Mouse (Mus musculus): ENCODE results near the gene 2810006K23Rik. TPM values are rescaled to one million over a fixed set of nuclear protein-coding genes. Genes with fewer than 3 reads are reported as not detected.

2810006K23Rik gene
- total and polyA plus RNA-seq, 3 experiments, result 7.6 to 13.3 TPM; not detected in 1

DNA sequence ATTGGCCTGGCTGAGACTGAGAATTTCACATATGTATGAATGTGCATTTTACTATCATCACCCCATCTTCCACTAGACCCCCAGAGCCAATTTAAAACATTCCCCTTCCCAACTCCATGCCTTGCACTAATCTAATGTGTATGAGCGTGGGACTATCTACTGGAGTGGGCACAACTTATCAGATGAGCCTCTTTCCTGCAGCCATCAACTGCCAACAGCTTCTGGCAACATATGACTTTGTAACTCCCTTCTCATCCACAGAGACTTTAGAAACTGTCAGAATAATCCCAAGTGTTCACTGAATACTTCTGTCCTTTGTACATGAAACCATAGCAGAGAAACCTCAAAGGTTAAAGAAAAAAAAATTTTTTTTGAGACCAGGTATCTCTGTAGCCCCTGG lies 52.2 kb downstream of the 2810006K23Rik start:
- H3K9ac ChIP-seq (ENCODE audit: control insufficient read depth, low read depth, low read length, poor library complexity, severe bottlenecking), result no peak overlapping the region
- H3K4me1 ChIP-seq (ENCODE audit: control insufficient read depth in 1 of 2, insufficient read depth in 2 of 2, low read length in 2 of 2), result peaks cover 0 to 13% of the 10 kb centered on the region in 2 experiments; a peak in 2 of 4 replicates
- DNase-seq (ENCODE audit: low read depth, low spot score), result no peak
- no peak overlapping the region for H3K27ac ChIP-seq (ENCODE audit: control insufficient read depth, low read depth, low read length)
- H3K36me3 ChIP-seq (ENCODE audit: control insufficient read depth in 1 of 2, insufficient read depth in 2 of 2, low read length in 2 of 2), result peaks cover 14 to 47% of the 10 kb centered on the region in 2 experiments
- H3K4me3 ChIP-seq (ENCODE audit: control insufficient read depth in 1 of 2, insufficient read depth in 1 of 2, low read depth in 2 of 2, low read length in 2 of 2), result no peak overlapping the region
- no peaks in the 10 kb centered on the region for H3K79me2 ChIP-seq (ENCODE audit: control insufficient read depth, insufficient read depth, low read length, poor library complexity)
- no peaks in the 10 kb centered on the region for H3K27me3 ChIP-seq (ENCODE audit: control insufficient read depth in 1 of 2, insufficient read depth in 2 of 2, low read length in 2 of 2)
- H3K9me3 ChIP-seq (replicated peaks; ENCODE audit: insufficient read depth, low read length), result no peaks in the 10 kb centered on the region
- TF ChIP-seq ETS1 (IDR thresholded peaks at IDR 0.05; ENCODE audit: low read depth, low read length) (no peak), CHD1 (IDR thresholded peaks at IDR 0.05; ENCODE audit: low read depth, low read length) (no peak), MEF2A (IDR thresholded peaks at IDR 0.05; ENCODE audit: extremely low read depth, insufficient replicate concordance, low read depth, low read length, poor library complexity, severe bottlenecking) (no peak), ZKSCAN1 (IDR thresholded peaks at IDR 0.05; ENCODE audit: low read depth, low read length) (no peak), GABPA (IDR thresholded peaks at IDR 0.05; ENCODE audit: low read depth, low read length) (no peak), NRF1 (IDR thresholded peaks at IDR 0.05; ENCODE audit: insufficient read depth, low read depth, low read length, poor library complexity, severe bottlenecking) (no peak), MXI1 (IDR thresholded peaks at IDR 0.05; ENCODE audit: low read depth, low read length) (no peak), POLR2AphosphoS2 (IDR thresholded peaks at IDR 0.05; ENCODE audit: low read length) (no peak), UBTF (IDR thresholded peaks at IDR 0.05; ENCODE audit: borderline replicate concordance, insufficient read depth, low read depth, low read length) (no peak), MAFK (IDR thresholded peaks at IDR 0.05; ENCODE audit: borderline replicate concordance, low read depth, low read length) (no peak), TBP (IDR thresholded peaks at IDR 0.05; ENCODE audit: low read depth, low read length) (no peak), USF1 (IDR thresholded peaks at IDR 0.05; ENCODE audit: low read depth, low read length) (no peak), CHD2 (IDR thresholded peaks at IDR 0.05; ENCODE audit: low read length) (no peak), POLR2A (IDR thresholded peaks at IDR 0.05; ENCODE audit: control insufficient read depth in 1 of 2, insufficient read depth in 1 of 2, low read depth in 1 of 2, low read length in 2 of 2, poor library complexity in 1 of 2) (no peak), SIN3A (IDR thresholded peaks at IDR 0.05; ENCODE audit: low read length) (no peak), BHLHE40 (IDR thresholded peaks at IDR 0.05; ENCODE audit: borderline replicate concordance, low read depth, low read length) (no peak), POLR2AphosphoS5 (IDR thresholded peaks at IDR 0.05; ENCODE audit: borderline replicate concordance, low read depth, low read length) (no peak), EP300 (IDR thresholded peaks at IDR 0.05; ENCODE audit: low read depth in 1 of 2, low read length in 2 of 2) (peak in 1 of 2 experiments; percentile 75; a peak in 2 of 4 replicates), ELF1 (IDR thresholded peaks at IDR 0.05; ENCODE audit: low read depth, low read length) (no peak), CTCF (IDR thresholded peaks at IDR 0.05 in 2 of 3, conservative IDR thresholded peaks at IDR 0.05 in 1 of 3; ENCODE audit: control insufficient read depth in 1 of 3, insufficient read depth in 1 of 3, low read depth in 2 of 3, low read length in 3 of 3, poor library complexity in 1 of 3, severe bottlenecking in 1 of 3) (no peak), TCF12 (IDR thresholded peaks at IDR 0.05; ENCODE audit: low read depth, low read length) (peak; percentile 27; the same call in 1 of the 2 replicates), GATA1 (IDR thresholded peaks at IDR 0.05; ENCODE audit: low read depth, low read length) (peak; percentile 42; the same call in 1 of the 2 replicates), USF2 (IDR thresholded peaks at IDR 0.05; ENCODE audit: borderline replicate concordance in 1 of 2, insufficient read depth in 1 of 2, low read depth in 1 of 2, low read length in 2 of 2) (no peak), KAT2A (conservative IDR thresholded peaks at IDR 0.05; ENCODE audit: low read depth, low read length) (no peak), MAX (IDR thresholded peaks at IDR 0.05; ENCODE audit: low read length) (no peak), E2F4 (IDR thresholded peaks at IDR 0.05; ENCODE audit: borderline replicate concordance, low read depth, low read length) (no peak), MAZ (IDR thresholded peaks at IDR 0.05; ENCODE audit: low read depth, low read length) (no peak), MYB (IDR thresholded peaks at IDR 0.05; ENCODE audit: low read depth, low read length) (peak; percentile 68), ZMIZ1 (IDR thresholded peaks at IDR 0.05; ENCODE audit: low read depth, low read length) (no peak)

Measured in MEL (cell line).